Mouse (Mus musculus): ENCODE results near the gene Rpa2. TPM values are rescaled to one million over a fixed set of nuclear protein-coding genes. Genes with fewer than 3 reads are reported as not detected.
"Not testable (repeated sequence)": the region's sequence is repeated elsewhere in the genome, so short reads cannot be mapped to it uniquely, and the experiment has no call there.

The Rpa2 gene
- polyA plus RNA-seq, 1 experiment from 2014 or later = 105 TPM

DNA sequence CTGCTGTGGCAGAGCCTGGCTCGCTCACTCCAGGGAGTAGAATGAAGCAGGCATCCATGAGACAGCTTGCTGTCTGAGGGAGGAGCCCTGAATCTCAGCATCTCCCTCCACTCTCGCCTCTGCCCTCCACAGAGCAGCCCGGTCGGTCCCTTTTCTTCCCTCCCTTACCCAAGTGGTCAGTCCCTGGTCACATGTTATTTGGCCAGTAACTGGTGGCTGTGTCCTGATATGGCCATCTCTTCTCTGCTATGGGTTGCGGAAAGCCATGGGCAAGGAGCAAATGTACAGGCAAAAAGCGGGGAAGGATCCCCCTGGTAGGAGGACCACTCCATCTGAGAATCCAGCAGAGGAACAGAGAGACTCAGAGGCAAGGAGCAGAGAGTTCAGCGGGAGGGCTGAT is 27.0 kb downstream of the Rpa2 start:
- no peak overlapping the region for H3K27ac ChIP-seq (ENCODE audit: low read length)
- H3K4me3 ChIP-seq (ENCODE audit: low read depth, low read length) = no peak overlapping the region
- H3K36me3 ChIP-seq (ENCODE audit: control insufficient read depth, insufficient read depth, low read length) = no peaks in the 10 kb centered on the region
- H3K4me1 ChIP-seq (ENCODE audit: control insufficient read depth, insufficient read depth, low read length) = no peaks in the 10 kb centered on the region
- H3K27me3 ChIP-seq (ENCODE audit: control insufficient read depth, insufficient read depth, low read length) = 0 out of 2 replicates have a peak, but pooled peaks cover 3% of the 10 kb centered on the region
- H3K9ac ChIP-seq (replicated peaks; ENCODE audit: low read depth, low read length) = no peak overlapping the region
- no peak for ATAC-seq (ENCODE audit: insufficient number of reproducible peaks, insufficient read depth, low FRiP score, low read depth)
- no peaks in the 10 kb centered on the region for H3K9me3 ChIP-seq (ENCODE audit: control insufficient read depth, low read depth, low read length)
- H3K4me2 ChIP-seq (replicated peaks; ENCODE audit: low read depth, low read length) = no peak overlapping the region
- WGBS = 57% methylated on average over 7 of the region's 7 CpGs

DNA sequence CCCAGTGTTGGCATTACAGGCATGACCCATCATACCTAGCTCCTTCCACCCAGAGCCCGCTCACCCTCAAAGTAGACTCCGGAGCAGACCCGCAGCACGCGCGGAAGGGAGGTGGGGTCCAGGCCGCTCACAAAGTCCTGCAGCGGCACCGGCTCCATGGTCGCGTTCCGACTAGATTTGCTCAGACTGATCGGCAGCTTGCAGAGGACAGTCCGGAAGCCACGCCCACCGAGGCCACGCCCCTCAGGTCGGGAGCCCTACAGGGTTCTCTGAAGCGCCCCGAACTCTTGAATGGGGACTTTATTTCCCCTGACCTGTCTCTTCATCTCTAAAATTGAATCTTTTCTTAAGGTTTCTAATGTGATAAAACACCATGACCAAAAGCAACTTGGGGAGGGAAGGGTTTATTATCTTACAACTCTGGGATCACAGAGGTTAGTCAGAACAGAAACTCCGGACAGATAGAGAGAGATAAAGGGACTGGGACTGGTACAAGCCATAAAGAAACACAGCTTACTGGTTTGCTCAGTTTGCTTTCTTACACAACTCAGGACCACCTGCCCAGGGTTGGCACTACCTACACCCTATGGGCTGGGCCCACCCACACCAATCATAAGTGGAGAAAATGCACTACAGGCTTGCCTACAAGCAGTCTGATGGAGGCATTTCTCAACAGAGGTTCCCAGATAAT is 28.2 kb downstream of the Rpa2 start, which contains the start of gene Themis2:
Gene Themis2 (minus strand): TSS at position 192 of the 691 bp plus-strand sequence.
- H3K36me3 ChIP-seq (ENCODE audit: control insufficient read depth, insufficient read depth, low read length) = no peaks in the 10 kb centered on the region
- H3K4me1 ChIP-seq (ENCODE audit: control insufficient read depth, insufficient read depth, low read length) = no peaks in the 10 kb centered on the region
- peak; percentile 63; the same call in 1 of the 2 replicates for ATAC-seq (ENCODE audit: insufficient number of reproducible peaks, insufficient read depth, low FRiP score, low read depth)
- H3K4me3 ChIP-seq (ENCODE audit: low read depth, low read length) = peak within 1 kb of the TSS; percentile 20; the same call in 1 of the 2 replicates
- H3K9ac ChIP-seq (replicated peaks; ENCODE audit: low read depth, low read length) = no peak within 1 kb of the TSS
- no peaks in the 10 kb centered on the region for H3K9me3 ChIP-seq (ENCODE audit: control insufficient read depth, low read depth, low read length)
- H3K27ac ChIP-seq (ENCODE audit: low read length) = no peak within 1 kb of the TSS
- H3K4me2 ChIP-seq (replicated peaks; ENCODE audit: low read depth, low read length) = peak within 1 kb of the TSS; percentile 45
- 2% methylated on average over 21 of the region's 21 CpGs for whole genome bisulfite sequencing
- H3K27me3 ChIP-seq (ENCODE audit: control insufficient read depth, insufficient read depth, low read length) = 0 out of 2 replicates have a peak, but pooled peaks cover 3% of the 10 kb centered on the region

DNA sequence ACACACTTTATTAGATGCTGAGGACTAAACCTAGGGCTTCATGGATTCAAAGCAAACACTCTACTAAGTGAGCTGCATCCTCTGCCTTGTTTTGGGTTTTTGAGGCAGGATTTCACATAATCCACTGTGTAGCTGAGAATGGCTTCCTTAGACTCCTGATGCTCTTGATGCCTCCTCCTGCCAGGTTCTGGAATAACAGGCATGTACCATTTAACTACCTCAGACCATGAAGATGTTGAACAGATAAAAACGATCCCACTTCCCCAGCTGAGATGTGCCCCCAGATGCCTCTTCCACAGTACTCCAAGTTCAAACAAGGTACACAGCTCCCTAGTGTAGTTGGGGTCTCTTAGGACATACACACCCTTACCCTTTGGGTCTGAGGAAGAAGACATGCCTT is 29.3 kb downstream of the Rpa2 start:
- H3K4me3 ChIP-seq (ENCODE audit: low read depth, low read length) = no peak overlapping the region
- H3K27me3 ChIP-seq (ENCODE audit: control insufficient read depth, insufficient read depth, low read length) = 0 out of 2 replicates have a peak, but pooled peaks cover 3% of the 10 kb centered on the region
- H3K36me3 ChIP-seq (ENCODE audit: control insufficient read depth, insufficient read depth, low read length) = no peaks in the 10 kb centered on the region
- no peaks in the 10 kb centered on the region for H3K4me1 ChIP-seq (ENCODE audit: control insufficient read depth, insufficient read depth, low read length)
- no peaks in the 10 kb centered on the region for H3K9me3 ChIP-seq (ENCODE audit: control insufficient read depth, low read depth, low read length)
- no peak overlapping the region for H3K4me2 ChIP-seq (replicated peaks; ENCODE audit: low read depth, low read length)
- 72% methylated on average over 1 of the region's 1 CpGs for WGBS
- no peak overlapping the region for H3K9ac ChIP-seq (replicated peaks; ENCODE audit: low read depth, low read length)
- ATAC-seq (ENCODE audit: insufficient number of reproducible peaks, insufficient read depth, low FRiP score, low read depth) = no peak
- no peak overlapping the region for H3K27ac ChIP-seq (ENCODE audit: low read length)

DNA sequence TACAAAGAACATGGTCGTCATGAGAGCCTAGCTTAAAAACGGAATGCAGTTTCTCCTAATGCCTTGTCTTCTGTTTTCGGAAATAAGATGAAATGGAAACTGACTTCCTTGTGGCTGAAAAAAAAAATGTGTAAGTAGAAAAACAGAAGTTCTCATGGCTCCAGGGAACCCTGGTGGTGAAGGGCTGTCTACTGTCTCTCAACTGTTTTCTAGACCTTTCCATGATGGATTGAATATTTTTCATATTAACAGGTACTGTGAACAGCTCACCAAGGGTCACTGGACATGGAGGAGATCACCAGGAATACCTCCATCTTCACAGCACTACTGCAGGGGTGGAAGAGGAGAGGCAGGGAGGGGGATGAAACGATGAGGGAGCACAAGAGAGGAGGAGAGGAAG is 29.9 kb downstream of the Rpa2 start:
- WGBS = 65% methylated on average over 4 of the region's 4 CpGs
- Histone ChIP-seq H3K9ac (replicated peaks; ENCODE audit: low read depth, low read length) (no peak overlapping the region), H3K4me1 (ENCODE audit: control insufficient read depth, insufficient read depth, low read length) (no peaks in the 10 kb centered on the region), H3K27ac (ENCODE audit: low read length) (no peak overlapping the region), H3K4me3 (ENCODE audit: low read depth, low read length) (no peak overlapping the region), H3K9me3 (ENCODE audit: control insufficient read depth, low read depth, low read length) (no peaks in the 10 kb centered on the region), H3K4me2 (replicated peaks; ENCODE audit: low read depth, low read length) (no peak overlapping the region), H3K36me3 (ENCODE audit: control insufficient read depth, insufficient read depth, low read length) (no peaks in the 10 kb centered on the region), H3K27me3 (ENCODE audit: control insufficient read depth, insufficient read depth, low read length) (0 out of 2 replicates have a peak, but pooled peaks cover 3% of the 10 kb centered on the region)
- no peak for ATAC-seq (ENCODE audit: insufficient number of reproducible peaks, insufficient read depth, low FRiP score, low read depth)

DNA sequence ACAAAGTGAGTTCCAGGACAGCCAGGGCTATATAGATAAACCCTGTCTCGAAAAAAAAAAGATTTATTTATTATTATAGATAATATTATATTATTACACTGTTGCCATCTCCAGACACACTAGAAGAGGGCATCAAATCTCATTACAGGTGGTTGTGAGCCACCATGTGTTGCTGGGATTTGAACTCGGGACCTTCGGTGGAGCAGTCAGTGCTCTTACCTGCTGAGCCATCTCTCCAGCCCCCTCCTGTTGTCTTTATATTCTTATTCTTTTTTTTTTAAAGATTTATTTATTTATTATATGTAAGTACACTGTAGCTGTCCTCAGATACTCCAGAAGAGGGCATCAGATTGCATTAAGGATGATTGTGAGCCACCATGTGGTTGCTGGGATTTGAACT is 30.5 kb downstream of the Rpa2 start:
- ATAC-seq (ENCODE audit: insufficient number of reproducible peaks, insufficient read depth, low FRiP score, low read depth); H3K9ac ChIP-seq (replicated peaks; ENCODE audit: low read depth, low read length); H3K4me2 ChIP-seq (replicated peaks; ENCODE audit: low read depth, low read length); H3K4me1 ChIP-seq (ENCODE audit: control insufficient read depth, insufficient read depth, low read length); H3K9me3 ChIP-seq (ENCODE audit: control insufficient read depth, low read depth, low read length); H3K27ac ChIP-seq (ENCODE audit: low read length); H3K4me3 ChIP-seq (ENCODE audit: low read depth, low read length); H3K36me3 ChIP-seq (ENCODE audit: control insufficient read depth, insufficient read depth, low read length); H3K27me3 ChIP-seq (ENCODE audit: control insufficient read depth, insufficient read depth, low read length): not testable (repeated sequence)
- WGBS = 79% methylated on average over 3 of the region's 3 CpGs

DNA sequence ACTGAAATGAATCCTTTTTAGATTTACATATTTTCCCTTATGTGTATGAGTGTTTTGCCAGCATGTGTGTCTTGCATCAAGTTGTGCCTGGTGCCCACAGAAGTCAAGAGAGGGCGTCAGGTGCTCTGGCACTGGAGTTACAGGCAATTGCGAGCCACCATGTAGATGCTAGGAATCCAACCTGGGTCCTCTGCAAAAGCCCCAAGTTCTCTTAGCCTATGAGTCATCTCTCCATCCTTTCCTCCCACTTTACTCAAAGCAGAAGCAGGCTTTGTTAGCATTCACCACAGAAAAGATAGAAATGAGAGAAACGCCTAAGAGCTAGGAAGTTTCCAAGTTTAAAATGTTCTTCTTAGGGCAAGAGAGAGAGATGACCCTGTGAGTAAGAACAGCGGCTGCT is 31.7 kb downstream of the Rpa2 start:
- 87% methylated on average over 4 of the region's 4 CpGs for WGBS
- no peak for ATAC-seq (ENCODE audit: insufficient number of reproducible peaks, insufficient read depth, low FRiP score, low read depth)

DNA sequence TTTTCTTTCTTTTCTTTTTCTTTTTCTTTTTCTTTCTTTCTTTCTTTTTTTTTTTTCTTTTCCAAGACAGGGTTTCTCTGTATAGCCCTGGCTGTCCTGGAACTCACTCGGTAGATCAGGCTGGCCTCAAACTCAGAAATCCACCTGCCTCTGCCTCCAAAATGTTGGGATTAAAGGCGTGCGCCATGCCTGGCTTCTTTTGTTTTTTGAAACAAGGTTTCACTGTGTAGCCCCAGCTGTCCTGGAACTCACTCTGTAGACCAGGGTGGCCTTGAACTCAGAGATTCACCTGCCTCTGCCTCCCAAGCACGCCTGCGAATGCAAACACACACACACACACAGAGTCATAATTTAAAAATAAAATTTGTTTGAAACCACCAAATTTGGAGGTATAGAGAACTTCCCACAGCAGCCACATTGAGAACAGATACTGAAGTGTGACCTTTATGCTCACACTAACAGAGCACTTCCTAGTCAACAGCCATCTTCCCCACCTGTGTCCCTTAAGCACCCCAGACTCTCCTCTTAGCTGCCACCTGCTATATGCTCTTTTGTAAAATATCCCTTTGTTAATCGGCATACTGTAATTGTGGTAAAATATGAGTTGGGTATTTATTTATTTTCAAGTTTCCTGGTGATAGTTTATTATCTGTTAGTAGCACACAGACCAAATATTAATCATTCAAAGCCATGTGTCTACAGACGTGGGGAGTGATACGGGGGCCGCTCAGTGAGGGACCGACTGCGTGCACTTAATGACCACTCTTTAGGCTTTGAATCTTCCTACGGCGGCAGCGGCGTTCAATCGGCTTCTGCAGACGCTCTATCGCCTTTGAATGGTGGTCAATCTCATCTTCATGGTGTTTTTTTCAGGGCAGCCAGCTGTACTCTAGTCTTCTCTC is 33.3 kb downstream of the Rpa2 start:
- no peaks in the 10 kb centered on the region for H3K27me3 ChIP-seq (ENCODE audit: control insufficient read depth, insufficient read depth, low read length)
- no peak overlapping the region for H3K4me2 ChIP-seq (replicated peaks; ENCODE audit: low read depth, low read length)
- no peak overlapping the region for H3K9ac ChIP-seq (replicated peaks; ENCODE audit: low read depth, low read length)
- no peaks in the 10 kb centered on the region for H3K36me3 ChIP-seq (ENCODE audit: control insufficient read depth, insufficient read depth, low read length)
- no peaks in the 10 kb centered on the region for H3K4me1 ChIP-seq (ENCODE audit: control insufficient read depth, insufficient read depth, low read length)
- 79% methylated on average over 18 of the region's 18 CpGs for WGBS
- ATAC-seq (ENCODE audit: insufficient number of reproducible peaks, insufficient read depth, low FRiP score, low read depth) = no peak
- H3K9me3 ChIP-seq (ENCODE audit: control insufficient read depth, low read depth, low read length) = no peaks in the 10 kb centered on the region
- H3K27ac ChIP-seq (ENCODE audit: low read length) = peak overlapping the region; percentile 3; the same call in 1 of the 2 replicates
- H3K4me3 ChIP-seq (ENCODE audit: low read depth, low read length) = no peak overlapping the region

More for the DNA sequence above, 31.7 kb downstream of the Rpa2 start:
- Histone ChIP-seq H3K4me1 (ENCODE audit: control insufficient read depth, insufficient read depth, low read length) (no peaks in the 10 kb centered on the region), H3K27ac (ENCODE audit: low read length) (no peak overlapping the region), H3K4me2 (replicated peaks; ENCODE audit: low read depth, low read length) (no peak overlapping the region), H3K4me3 (ENCODE audit: low read depth, low read length) (no peak overlapping the region), H3K36me3 (ENCODE audit: control insufficient read depth, insufficient read depth, low read length) (no peaks in the 10 kb centered on the region), H3K9me3 (ENCODE audit: control insufficient read depth, low read depth, low read length) (no peaks in the 10 kb centered on the region), H3K27me3 (ENCODE audit: control insufficient read depth, insufficient read depth, low read length) (0 out of 2 replicates have a peak, but pooled peaks cover 3% of the 10 kb centered on the region), H3K9ac (replicated peaks; ENCODE audit: low read depth, low read length) (no peak overlapping the region)

DNA sequence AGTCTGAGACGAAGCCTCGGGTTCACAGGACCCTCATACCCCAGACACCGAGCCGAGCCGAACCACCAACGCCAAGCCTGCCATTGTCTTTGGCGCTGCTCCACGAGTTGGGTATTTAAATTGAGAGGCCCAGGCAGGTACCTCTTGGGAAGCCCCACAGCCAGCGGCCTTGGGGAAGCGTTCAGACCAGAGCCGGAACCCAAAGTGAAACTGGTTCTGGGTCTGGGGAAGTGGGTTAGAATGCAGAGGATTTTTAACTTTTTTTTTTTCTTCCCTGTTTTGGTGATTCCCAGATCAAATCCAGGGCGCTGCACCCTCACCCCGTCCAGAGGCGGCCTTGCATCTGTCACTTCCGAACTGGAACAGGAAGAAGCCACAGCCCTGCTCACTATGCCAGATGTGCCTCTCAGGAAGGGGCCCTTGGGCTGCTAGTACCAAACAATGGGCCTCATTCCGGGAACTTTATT is 34.1 kb downstream of the Rpa2 start:
- no peaks in the 10 kb centered on the region for H3K36me3 ChIP-seq (ENCODE audit: control insufficient read depth, insufficient read depth, low read length)
- no peaks in the 10 kb centered on the region for H3K27me3 ChIP-seq (ENCODE audit: control insufficient read depth, insufficient read depth, low read length)
- ATAC-seq (ENCODE audit: insufficient number of reproducible peaks, insufficient read depth, low FRiP score, low read depth) = no peak
- H3K4me2 ChIP-seq (replicated peaks; ENCODE audit: low read depth, low read length) = no peak overlapping the region
- peak overlapping the region; percentile 3; the same call in 1 of the 2 replicates for H3K27ac ChIP-seq (ENCODE audit: low read length)
- no peaks in the 10 kb centered on the region for H3K9me3 ChIP-seq (ENCODE audit: control insufficient read depth, low read depth, low read length)
- H3K9ac ChIP-seq (replicated peaks; ENCODE audit: low read depth, low read length) = no peak overlapping the region
- no peaks in the 10 kb centered on the region for H3K4me1 ChIP-seq (ENCODE audit: control insufficient read depth, insufficient read depth, low read length)
- H3K4me3 ChIP-seq (ENCODE audit: low read depth, low read length) = no peak overlapping the region
- 62% methylated on average over 16 of the region's 16 CpGs for WGBS

Data from stomach, embryonic 14.5 days (tissue).